Mouse (Mus musculus): ENCODE data around the gene Surf4.

DNA sequence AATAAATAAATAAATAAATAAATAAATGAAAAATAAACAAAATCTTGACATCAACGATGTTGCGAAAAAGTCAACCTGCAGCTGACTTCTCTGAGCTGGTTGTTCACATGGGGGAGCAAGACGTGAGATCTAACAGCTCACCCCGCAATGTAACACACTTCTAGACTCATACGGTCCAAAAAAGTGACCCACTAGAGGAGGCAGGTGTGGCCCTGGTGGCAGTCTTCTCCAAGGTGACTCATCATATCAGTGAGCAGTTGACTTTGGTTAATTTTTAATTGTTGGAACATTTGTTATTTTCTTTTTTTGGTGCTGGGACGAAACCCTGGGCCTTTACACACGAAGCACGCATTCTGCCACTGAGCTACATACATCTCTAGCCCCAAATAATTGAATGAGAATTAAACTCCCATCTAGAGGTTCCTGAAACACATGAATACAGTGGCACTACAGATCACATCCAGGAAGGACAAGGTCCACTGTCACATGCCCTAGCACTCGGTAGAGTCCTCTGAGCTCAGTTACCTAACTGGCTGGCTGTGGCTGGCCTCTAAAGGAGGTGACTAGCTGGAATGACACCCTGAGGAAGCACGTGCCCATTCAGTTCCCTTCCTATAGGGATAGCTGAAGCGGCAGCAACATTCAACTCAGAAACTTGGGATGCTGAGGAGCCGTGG is 23.2 kb upstream of the Surf4 start:
- TF ChIP-seq CTCF (IDR thresholded peaks at IDR 0.05; ENCODE audit: borderline replicate concordance, extremely low read depth, insufficient read depth, insufficient read length) (no peak), POLR2A (IDR thresholded peaks at IDR 0.05; ENCODE audit: borderline replicate concordance, extremely low read depth, insufficient read depth, insufficient read length, poor library complexity, severe bottlenecking) (no peak)

Measured in brain, embryonic 14.5 days (tissue).